Mouse (Mus musculus): ENCODE results near the gene Usp29. TPM values are rescaled to one million over a fixed set of nuclear protein-coding genes. Genes with fewer than 3 reads are reported as not detected.

The Usp29 gene
- polyA plus RNA-seq (2012; rRNA removed) = 15.0 and 15.7 TPM in 2 replicates

DNA sequence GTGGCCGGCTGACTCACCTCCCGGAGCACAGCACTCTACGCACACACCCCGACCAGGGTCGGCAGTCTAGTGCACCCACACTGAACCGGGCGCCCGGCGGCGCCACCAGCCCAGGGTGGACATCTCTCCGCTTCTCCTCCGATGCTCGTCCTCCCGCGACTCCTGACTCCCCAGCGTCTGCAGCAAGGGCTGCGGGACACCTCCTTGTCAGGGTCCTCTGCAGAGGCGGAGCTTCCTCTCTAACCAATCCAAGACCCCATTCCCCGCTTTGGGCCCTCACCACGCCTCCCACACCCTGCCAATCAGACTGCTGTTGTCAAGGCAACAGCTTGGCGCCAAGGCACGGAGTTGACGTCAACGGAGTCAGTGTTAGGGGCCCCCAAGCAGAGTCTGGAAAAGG is at the start of gene Usp29, which contains the start of gene Peg3:
Usp29 (plus strand) TSS at position 338 of the 400 bp plus-strand sequence.
Peg3 (minus strand) TSS at position 191 of the 400 bp plus-strand sequence.
- DNase-seq (ENCODE audit: extremely low spot score in 1 of 2, low spot score in 1 of 2) = peak; percentile 88 to 91

DNA sequence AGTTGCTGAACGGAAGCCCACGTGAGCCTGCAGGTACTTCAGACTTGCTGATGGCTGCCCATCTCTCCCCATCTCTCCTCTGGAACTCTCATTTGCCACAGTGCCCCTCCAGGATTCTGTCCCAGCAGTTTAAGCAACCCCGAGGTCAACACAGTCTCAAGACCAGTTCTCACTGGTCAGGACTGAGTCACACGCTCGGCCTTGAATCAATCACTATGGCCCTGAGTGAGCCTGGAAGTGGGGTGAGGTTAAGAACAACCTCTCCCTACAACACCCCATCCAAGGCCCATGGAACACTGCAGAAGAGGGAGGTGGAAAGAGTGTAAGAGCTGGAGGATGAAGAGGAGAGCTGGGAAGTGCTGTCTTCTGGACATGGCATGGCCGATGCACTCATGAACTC is 44.9 kb upstream of the Usp29 start:
- DNase-seq (ENCODE audit: extremely low spot score in 1 of 2, low spot score in 1 of 2) = no peak

DNA sequence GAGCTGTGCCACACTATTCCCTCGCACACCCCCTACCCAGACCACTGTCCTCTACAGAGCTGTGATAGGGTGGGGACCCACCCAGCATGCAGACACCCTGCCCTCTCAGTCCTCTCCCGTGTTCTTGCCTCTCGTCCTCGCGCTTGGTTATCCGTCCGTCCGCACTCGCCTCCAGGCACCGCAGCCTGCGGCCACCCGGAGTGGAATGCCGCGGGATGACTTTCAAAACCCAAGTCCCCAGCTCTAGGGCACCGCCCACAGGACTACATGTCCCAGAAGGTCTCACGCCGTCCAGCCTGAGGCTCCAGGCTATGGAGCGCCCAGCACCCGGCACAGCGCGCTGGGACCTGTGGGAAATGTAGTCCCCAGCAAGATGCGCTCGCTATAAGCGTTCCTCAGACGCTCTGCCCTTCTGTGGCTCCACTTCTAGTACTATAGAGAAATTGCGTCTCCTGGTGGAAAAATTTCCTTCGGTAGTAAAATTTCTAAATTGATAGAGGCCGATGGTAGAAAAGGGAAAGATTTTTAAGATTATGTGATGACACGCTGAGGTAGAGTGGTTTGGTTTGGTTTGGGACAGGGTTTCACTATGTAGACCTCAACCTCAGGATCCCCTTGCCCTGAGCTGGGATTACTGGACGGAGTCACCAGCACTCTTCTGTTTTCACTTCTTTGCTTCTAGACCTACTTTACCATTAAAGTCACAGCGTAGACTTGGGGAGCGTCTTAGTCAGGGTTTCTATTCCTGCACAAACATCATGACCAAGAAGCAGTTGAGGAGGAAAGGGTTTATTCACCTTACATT is 33.9 kb upstream of the Usp29 start, which contains the start of gene Zim1:
Zim1 (minus strand) TSS at position 210 of the 805 bp plus-strand sequence.
- peak; percentile 82 to 92 for DNase-seq (ENCODE audit: extremely low spot score in 1 of 2, low spot score in 1 of 2)

DNA sequence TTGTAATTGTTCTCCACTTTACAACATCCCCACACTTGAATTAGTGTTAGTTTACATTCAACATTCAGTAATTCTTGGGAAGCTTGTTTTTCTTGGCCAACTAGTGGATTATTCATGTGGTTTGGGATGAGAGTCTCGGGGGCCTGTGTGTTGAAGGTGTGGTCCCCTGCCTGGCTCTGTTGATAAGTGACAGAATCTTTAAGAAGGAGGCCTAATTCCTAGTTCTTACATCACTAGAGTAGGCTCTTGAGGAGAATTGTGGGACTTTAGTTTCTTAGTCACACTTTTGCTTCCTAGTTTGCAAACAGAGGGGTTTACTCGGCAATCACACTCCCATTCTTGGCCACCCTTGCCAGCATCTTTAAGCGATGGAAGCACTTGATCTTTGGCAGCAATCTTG is 31.1 kb upstream of the Usp29 start:
- DNase-seq (ENCODE audit: extremely low spot score in 1 of 2, low spot score in 1 of 2) = no peak

DNA sequence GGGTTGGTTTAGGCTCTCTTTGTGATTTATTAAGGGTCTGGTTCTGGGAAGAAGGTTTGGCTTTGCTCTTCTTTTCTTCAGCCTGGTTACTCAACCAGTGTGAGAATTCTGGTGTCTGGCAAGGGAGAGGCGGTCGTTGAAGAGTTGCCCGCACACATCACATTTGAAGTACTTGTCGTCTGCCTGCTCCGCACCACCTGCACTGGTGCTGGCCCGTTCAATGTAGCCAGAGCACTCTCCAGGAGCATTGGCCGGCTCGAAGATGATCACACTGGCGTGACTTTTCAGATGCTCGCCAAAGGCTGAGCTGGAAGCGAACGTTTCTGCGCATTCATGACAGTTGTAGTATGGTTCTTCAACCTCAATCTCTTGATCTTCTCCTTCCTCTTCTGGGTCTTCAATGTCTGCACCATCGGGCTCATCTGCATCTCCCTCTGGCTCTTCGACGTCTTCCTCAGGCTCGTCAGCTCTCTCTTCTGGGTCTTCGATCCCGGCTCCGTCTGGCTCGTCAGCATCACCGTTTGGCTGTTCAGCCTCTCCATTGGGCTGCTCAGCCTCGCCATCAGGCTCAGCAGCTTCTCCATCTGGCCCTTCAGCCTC is 22.9 kb upstream of the Usp29 start:
- DNase-seq (ENCODE audit: extremely low spot score in 1 of 2, low spot score in 1 of 2) = no peak

DNA sequence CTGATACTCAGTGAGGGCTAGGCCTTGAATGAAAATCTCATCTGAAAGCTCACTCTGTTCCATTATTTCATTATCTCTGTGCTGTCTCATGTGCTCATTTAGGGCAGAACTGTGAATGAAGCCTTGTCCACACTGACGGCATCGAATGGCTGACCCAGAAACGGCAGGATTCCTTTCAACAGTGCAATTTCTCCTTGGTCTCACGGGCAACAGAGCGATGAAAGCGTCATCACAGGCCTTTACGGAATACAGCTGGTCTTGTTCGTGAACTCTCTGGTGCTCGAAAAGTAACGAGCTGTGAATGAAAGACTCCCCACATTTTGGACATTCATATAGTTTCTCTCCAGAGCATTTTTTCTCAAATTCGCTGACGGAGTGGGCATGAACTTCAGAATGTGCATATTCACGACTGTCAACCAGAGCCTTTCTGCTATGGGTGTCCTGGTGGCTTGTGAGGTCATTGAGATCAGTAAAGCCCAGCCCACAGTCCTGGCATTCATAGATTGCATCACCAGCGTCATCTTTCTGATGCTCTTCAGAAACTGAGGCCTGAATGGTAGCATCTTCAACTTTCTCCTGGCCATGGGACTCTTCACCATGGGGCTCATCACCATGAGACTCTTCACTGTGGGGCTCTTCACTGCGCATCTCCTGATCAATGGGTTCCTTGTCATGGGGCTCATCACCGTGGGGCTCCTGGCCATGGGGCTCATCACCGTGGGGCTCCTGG is 21.8 kb upstream of the Usp29 start:
- no peak for DNase-seq (ENCODE audit: extremely low spot score in 1 of 2, low spot score in 1 of 2)

DNA sequence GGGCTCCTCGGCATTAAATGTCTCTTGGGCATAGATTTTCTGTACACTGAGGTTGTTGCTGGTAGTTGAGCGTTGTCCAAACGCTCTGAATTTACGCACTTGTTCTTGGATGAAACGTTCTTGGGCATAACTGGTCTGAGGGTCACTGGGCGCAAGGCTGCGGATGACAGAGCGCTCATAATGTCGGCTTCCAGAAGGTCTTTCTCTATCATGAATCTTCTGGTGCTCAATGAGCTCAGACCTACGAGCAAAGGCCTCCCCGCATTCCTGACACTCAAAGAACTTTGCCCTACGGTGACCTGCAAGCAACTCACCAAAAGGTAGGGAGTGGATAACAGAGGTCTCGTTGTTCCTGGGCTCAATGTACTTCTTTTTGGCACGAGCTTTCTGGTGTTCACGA is 21.0 kb upstream of the Usp29 start:
- no peak for DNase-seq (ENCODE audit: extremely low spot score in 1 of 2, low spot score in 1 of 2)

DNA sequence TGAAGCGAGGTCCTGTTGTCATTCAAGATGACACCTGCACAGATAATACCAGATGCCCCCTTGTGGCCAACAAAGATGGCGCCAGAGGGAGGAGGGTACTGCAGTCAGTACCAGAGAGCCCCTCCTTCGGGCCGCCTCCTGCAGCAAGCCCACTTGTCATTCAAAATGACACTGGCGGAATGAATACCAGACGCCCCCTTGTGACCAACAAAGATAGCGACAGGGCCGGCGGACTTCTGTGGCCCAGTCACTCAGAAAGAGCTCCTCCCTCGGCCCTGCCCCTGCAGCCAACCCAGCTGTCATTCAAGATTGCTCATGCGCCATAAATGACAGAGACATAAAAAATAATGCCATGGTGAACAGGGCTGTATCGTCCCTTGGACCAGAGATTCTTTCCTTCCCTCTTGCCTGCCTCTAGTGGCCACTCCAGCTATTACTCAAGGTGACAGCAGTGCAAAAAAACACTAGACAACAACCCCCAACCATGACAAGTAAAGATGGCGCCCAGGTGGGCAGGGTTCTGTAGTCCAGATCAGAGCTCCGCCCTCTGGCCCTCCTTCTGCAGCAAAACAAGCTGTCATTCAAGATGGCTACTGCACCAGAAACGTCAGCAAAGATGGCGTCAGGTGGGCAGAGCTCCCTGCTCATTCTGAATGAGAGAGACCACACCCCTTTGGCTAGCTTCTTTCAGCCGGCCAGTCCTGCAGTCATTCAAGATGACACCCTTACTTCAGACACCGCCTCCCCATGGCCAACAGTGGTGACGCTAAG is 2.8 kb upstream of the Usp29 start:
- DNase-seq (ENCODE audit: extremely low spot score in 1 of 2, low spot score in 1 of 2) = peak; percentile 89 to 94

DNA sequence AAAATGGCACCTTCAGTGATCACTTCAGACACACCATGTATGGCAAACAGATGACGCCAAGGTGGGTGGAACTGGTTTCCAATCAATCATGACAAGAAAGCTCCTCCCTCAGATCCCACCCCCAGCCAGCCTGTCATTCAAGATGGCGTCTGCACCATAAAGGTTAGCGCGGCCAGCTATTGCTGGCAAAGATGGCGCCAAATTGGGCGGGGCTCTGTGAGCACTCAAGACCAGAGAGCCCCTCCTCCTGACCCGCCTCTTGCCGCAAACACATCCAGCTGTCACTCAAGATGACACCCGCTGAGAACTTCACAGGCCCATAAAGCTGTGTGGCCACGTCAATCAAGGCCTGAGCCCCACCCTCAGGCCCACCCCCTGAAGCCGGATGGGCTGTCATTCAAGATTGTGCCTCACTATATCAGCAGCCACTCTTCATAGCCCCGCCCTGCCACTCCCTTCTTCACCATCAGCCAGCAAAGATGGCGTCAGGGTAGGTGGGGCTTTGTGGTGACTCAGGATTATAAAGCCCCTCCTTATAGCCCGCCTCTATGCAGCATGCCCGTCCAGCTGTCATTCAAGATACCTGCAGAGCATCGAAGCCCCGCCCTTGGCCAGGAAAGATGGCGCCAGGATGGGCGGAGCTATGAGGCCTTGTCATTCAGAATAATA is 2.0 kb upstream of the Usp29 start:
- peak; percentile 92 to 96 for DNase-seq (ENCODE audit: extremely low spot score in 1 of 2, low spot score in 1 of 2)

DNA sequence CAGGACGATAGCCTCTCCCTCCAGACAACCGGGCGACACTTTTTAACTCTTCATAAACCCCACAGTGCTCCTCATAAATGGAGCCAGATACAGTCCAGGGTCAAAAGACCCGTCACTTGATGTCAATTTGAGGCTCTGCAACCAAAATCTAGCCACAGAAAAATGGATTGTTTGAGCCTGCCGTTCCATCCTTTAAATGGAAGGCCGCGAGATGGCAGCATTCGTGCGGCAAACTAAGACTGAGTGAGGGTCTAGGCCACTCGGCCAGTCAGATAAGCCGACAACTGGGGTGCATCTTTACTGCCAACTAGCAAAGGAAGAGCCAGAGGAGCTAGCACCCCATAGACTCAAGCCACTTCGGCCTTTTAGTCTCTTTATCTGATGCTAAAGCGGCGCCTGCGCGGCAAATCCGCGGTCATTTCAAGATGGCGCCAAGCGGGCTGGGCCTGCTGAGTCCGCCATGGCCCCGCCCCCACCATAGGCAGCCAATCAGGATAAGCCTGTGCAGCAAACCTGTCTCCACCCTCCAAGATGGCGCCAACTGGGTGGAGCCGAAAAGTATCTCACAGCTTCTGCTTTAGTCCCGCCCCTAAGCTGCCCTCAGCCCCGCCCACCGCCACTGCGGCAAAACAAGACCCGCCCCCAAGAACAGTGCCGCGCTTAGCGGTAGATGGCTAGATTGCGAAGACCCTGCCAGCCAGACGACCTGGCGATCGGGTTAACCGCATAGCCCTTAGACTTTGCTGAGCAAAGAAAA is 1.1 kb upstream of the Usp29 start:
- DNase-seq (ENCODE audit: extremely low spot score in 1 of 2, low spot score in 1 of 2) = peak; percentile 93 to 95

DNA sequence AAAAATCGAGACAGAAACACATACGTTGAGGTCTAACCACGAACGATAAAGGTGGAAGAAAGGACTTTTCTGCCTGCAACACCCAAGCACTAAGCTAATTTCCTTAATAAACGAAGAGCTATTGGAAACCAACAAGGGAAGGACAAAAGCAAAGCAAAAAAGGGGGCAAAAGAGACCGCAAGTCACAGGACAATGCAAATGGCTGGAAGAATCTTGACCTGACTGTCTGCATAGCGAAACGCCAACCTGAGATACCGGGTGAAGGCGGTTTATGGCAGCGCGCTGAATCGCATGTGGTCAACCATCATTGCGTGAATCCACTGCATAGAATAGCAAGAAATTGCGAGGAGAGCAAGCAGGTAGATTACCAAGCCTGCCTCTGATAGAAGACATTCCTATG is 423 bp downstream of the Usp29 start:
- DNase-seq (ENCODE audit: extremely low spot score in 1 of 2, low spot score in 1 of 2) = peak in 1 of 2 experiments; percentile 21

DNA sequence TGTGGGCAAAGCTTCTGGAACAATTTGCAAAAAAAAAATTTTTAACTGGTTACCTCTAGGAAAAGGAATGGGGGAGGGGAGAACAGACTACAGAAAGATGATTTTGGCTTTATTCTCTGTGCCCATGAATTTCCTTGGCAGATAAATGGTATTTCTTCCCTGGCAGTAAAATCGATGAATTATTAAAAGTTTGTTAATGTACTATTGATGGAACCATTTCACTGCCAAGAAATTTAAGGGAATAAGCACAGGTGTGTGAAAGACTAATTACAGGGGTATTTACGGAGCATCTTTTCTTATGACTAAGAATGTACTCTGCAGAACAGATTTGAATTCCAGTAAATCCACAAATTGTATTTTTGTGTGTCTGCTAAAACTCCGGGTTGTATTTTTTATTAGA is 995 bp downstream of the Usp29 start:
- DNase-seq (ENCODE audit: extremely low spot score in 1 of 2, low spot score in 1 of 2) = no peak

DNA sequence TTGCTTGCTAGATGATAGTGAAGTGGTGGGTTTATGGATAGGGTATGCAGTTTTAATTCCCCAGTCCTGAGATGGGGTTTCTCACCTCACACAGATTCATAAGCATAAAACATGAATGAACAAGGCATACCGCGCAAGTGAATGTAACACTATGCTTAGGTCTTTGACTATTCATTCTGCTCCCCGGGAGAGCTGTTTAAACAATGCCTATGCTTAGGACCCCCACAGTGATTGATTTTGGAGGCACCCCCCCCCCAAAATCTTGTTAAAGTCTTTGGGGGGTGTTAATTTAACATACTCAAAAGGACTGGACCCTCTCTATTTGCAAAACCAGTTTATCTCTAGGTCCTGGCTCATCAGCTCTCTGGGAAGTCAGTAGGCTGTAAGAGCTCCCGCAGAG is 1.6 kb downstream of the Usp29 start:
- no peak for DNase-seq (ENCODE audit: extremely low spot score in 1 of 2, low spot score in 1 of 2)

DNA sequence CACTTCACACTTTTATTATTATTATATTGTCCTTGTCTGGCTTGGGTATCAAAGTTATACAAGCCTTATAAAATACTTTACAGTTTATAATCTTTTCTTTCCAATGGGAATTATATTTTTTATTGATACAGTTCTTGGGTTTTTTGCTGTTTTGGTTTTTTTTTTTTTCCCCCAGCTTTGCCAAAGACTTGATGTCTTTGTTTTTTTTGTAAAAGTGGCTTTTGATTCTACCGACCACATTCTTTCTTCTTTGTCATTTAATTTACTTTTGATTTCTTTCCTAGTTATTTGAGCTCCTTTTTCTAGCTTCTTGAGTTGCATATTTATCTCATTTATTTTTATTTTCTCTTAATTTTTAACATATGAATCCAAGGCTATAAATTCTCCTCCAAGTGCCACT is 5.7 kb downstream of the Usp29 start:
- no peak for DNase-seq (ENCODE audit: extremely low spot score in 1 of 2, low spot score in 1 of 2)

DNA sequence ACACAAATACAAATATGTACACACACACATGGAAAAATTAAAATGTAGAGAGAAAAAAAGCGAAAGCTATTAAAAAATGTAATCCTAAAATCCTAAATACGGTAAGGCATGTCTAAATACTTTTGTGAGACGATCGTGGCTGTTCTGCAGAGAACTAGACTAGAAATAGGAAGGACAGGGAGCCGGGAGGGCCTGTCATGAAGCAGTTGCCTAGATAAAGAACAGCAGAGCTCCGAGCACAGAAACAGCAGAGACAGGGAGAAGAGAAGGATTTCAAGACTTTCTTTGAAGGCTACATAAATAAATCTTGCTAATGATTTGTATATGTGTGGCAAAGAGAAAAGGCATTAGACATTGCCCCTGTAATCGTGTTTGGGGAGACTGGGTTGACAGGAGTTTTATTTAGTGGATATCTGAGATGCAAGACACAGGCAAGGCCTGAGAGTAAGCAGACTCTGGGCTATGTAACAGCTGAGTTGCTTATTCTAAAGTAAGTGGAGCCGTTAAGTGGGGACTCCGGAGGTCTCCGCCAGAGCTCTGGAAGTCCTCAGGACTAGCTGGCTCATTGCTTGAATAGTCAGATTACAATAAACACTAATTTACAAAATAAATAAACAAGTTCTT is 14.0 kb downstream of the Usp29 start:
- DNase-seq (ENCODE audit: extremely low spot score in 1 of 2, low spot score in 1 of 2) = no peak

DNA sequence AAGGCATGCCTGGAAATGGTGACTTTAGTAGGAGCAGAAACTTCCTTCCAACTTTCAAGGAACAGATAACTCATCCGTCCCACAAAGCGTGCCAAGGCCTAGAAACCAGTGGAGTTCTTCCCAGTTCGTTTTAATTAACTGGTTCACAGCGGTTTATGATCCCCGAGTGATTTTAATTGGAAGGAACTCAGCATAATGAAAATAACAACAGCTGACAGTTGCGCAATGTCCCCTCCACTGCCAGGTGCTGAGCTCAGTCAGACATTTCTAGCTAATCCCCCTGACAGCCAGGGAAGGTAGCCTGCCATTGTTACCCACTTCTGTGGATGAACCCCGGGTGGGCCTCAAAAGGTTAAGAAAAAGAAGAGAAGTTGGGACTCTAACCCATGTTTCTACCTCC is 18.8 kb downstream of the Usp29 start:
- DNase-seq (ENCODE audit: extremely low spot score in 1 of 2, low spot score in 1 of 2) = no peak

DNA sequence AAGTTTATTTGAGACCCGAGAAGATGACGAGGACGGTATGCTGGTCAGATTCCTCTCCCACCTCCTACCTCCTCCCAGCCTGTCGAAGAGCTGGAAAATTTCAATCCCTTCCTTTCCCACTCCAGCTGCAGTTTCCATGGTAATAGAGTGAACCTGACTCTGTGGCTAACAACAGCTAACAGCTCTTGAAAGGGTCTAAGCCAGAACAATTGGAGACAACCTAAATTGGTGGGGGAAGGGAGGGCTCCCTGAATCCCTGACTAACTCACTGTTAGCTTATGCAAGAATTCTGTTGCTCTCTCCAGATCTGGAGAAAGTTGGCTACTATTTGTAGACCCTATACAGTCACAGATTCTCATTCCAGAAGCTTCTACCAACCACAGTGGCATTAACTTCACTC is 23.1 kb downstream of the Usp29 start:
- no peak for DNase-seq (ENCODE audit: extremely low spot score in 1 of 2, low spot score in 1 of 2)

DNA sequence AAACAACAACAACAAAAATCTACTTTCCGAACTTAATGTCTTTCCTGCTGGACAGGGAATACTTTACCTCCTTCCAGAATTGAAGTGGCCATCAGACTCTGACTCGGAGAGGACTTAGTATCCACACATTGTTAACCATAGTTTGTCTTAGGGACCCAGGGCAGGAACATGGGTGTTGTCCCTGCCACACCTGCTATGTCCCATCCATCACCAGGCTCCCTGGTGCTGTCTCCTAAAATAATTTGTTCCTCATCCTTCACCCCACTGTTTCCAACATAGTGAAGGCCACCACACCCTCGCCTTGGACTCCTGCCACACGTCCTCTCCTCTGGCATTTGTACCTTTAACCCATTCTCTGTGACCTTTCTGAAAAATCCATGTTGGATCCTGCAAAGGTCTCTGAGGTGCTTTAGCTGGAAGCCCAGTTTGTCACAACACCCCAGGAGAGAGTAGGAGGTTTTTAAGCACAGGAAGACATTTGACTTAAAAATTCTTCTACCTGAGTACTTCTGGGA is 26.5 kb downstream of the Usp29 start:
- DNase-seq (ENCODE audit: extremely low spot score in 1 of 2, low spot score in 1 of 2) = no peak

DNA sequence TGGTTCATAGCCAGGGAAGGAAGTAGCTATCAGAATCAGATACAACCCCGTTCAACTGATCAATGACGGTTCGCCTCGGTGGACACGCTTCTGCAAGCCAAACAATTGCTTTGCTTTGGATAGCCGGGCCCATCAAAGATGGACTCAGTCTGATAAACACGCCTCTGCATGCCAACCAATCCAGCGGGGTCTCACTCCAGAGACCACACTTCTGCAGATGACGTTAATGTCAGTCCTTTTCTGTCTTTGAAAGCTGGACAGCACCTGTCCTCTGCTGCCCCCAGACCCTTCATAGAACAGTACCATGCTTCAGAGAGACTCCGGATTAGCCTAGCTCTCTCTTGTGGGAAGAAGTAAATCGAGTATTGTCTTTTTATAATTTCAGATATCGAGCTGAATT is 29.3 kb downstream of the Usp29 start:
- DNase-seq (ENCODE audit: extremely low spot score in 1 of 2, low spot score in 1 of 2) = no peak
